ENCODE assay signal across 9 mouse cellular contexts in genomic region chr5:96941087-96941468, GRCm38 (mm10). TPM values are rescaled to one million over a fixed set of nuclear protein-coding genes. Genes with fewer than 3 reads are reported as not detected.
DNase-seq lines count a peak whose midpoint lies in the region; ATAC-seq lines count a peak whose summit lies in the region.
"Had no signal": no experiment of that assay in that cellular context is flagged by ENCODE, and none has a peak within 500 bp of the region (broad histone marks: within the 10 kb centered on the region; RNA-seq: fewer than 3 reads in every experiment).

No protein-coding gene starts in this region.

- H3K27ac ChIP-seq in neural tube, embryonic 11.5 days (ENCODE audit: low read depth, low read length), result no peak overlapping the region

- no peaks in the 10 kb centered on the region for H3K27me3 ChIP-seq in neural tube, embryonic 11.5 days (ENCODE audit: control insufficient read depth, insufficient read depth, low read length)

- no peak overlapping the region for H3K4me3 ChIP-seq in neural tube, embryonic 11.5 days (ENCODE audit: low read depth, low read length)

- no peak overlapping the region for H3K4me2 ChIP-seq in neural tube, embryonic 11.5 days (ENCODE audit: low read depth)
- H3K4me2 ChIP-seq: heart, embryonic 11.5 days had no signal

- H3K36me3 ChIP-seq in neural tube, embryonic 11.5 days (ENCODE audit: control insufficient read depth, insufficient read depth, low read length), result no peaks in the 10 kb centered on the region

- no peak overlapping the region for H3K9ac ChIP-seq in neural tube, embryonic 11.5 days (ENCODE audit: low read length)

- H3K4me1 ChIP-seq in neural tube, embryonic 11.5 days (ENCODE audit: control insufficient read depth, insufficient read depth, low read length), result no peaks in the 10 kb centered on the region

- no peak for DNase-seq in frontal cortex, postnatal 14 days (ENCODE audit: low spot score in 2 of 2)
- no peak for DNase-seq in neural tube, embryonic 11.5 days (ENCODE audit: low spot score)
- DNase-seq in neural tube, embryonic 10.5 days (ENCODE audit: extremely low spot score, low spot score), result no peak
- no peak for DNase-seq in spleen, postnatal 4 days (ENCODE audit: low spot score in 2 of 2)
- DNase-seq in cerebellum, adult 8-10 months, result no peak

- WGBS in neural tube, embryonic 11.5 days, result 50% methylated on average over 7 of the region's 7 CpGs

- H3K9me3 ChIP-seq in neural tube, embryonic 11.5 days (ENCODE audit: control insufficient read depth, low read length), result no peaks in the 10 kb centered on the region

- 0 out of 2 replicates have a peak, but pooled peaks have one; percentile 31 for ATAC-seq in frontal cortex, adult (ENCODE audit: low TSS enrichment)
- 0 out of 2 replicates have a peak, but pooled peaks have one; percentile 27 for ATAC-seq in neural tube, embryonic 11.5 days (ENCODE audit: insufficient read depth, low FRiP score, low TSS enrichment)
- peak; percentile 54 for ATAC-seq in megakaryocyte progenitor cell, adult 5-6 weeks (replicated peaks; ENCODE audit: poor library complexity)
- ATAC-seq in cerebellum, adult (ENCODE audit: insufficient number of reproducible peaks, low FRiP score, low TSS enrichment), result no peak

RNA-seq across cellular contexts. Expression of gene Bmp2k, which starts 56.4 kb away (rescaled TPM):
- polyA plus RNA-seq in neural tube, embryonic 11.5 days (2014; fragmentation: Nextera tagmentation; extraction: Ambion mirVana), result 10.0 and 11.2 TPM in 2 replicates
- total RNA-seq in megakaryocyte progenitor cell, adult 5-6 weeks (2015), result 39.5 and 43.2 TPM in 2 replicates
- total RNA-seq in megakaryocyte progenitor cell, adult 5-6 weeks (2017), result 16.4 and 16.5 TPM in 2 replicates
